Mouse (Mus musculus) hindbrain, embryonic 11.5 days (tissue): ENCODE data around the gene Tmem238l. TPM values are rescaled to one million over a fixed set of nuclear protein-coding genes. Genes with fewer than 3 reads are reported as not detected.

Experiments
- ATAC-seq: fragments of 200-750 bp; cut with Nextera tagmentation; 2 replicates; pipeline ENCODE4 v1.8.0; 2017; ENCODE audit warnings: mild to moderate bottlenecking, moderate TSS enrichment, moderate library complexity; ENCODE audit not compliant: low FRiP score
- DNase-seq: peaks from one replicate; pipeline ENCODE4 v3.0.0-alpha.2; 2015; ENCODE audit warnings: low spot score
- H3K27ac ChIP-seq: fragments of 300-500 bp; sonication (generic); 2 replicates; pipeline ENCODE4 v1.5.1; 2014; ENCODE audit warnings: mild to moderate bottlenecking, low read depth, low read length
- H3K27me3 ChIP-seq: fragments of 300-500 bp; sonication (generic); 2 replicates; pipeline ENCODE4 v1.6.1; 2014; ENCODE audit warnings: mild to moderate bottlenecking, low read length, moderate library complexity, mixed read lengths; ENCODE audit not compliant: control insufficient read depth, insufficient read depth
- H3K36me3 ChIP-seq: fragments of 300-500 bp; sonication (generic); 2 replicates; pipeline ENCODE4 v1.6.1; 2014; ENCODE audit warnings: mild to moderate bottlenecking, low read length, moderate library complexity, mixed read lengths; ENCODE audit not compliant: control insufficient read depth, insufficient read depth
- H3K4me1 ChIP-seq: fragments of 300-500 bp; sonication (generic); replicated peaks from 2 replicates; pipeline ENCODE4 v1.6.1; 2014; ENCODE audit warnings: low read length, mixed read lengths; ENCODE audit not compliant: control insufficient read depth, insufficient read depth
- H3K4me2 ChIP-seq: fragments of 300-500 bp; sonication (generic); replicated peaks from 2 replicates; pipeline ENCODE4 v1.6.1; 2014; ENCODE audit warnings: mild to moderate bottlenecking, low read depth, low read length
- H3K4me3 ChIP-seq: fragments of 300-500 bp; sonication (generic); 2 replicates; pipeline ENCODE4 v1.5.1; 2014; ENCODE audit warnings: low read depth, low read length
- H3K9ac ChIP-seq: fragments of 300-500 bp; sonication (generic); 2 replicates; pipeline ENCODE4 v1.6.1; 2014; ENCODE audit warnings: low read depth, low read length
- H3K9me3 ChIP-seq: fragments of 300-500 bp; sonication (generic); 2 replicates; pipeline ENCODE4 v1.6.1; 2016; ENCODE audit warnings: low read length; ENCODE audit not compliant: control insufficient read depth
- WGBS: fragments of 180-500 bp; shearing (Covaris S2); extraction: QIAGEN DNeasy Blood & Tissue Kit; methylation state at CpG from one replicate; pipeline ENCODE4 v1.1.7; 2014; 5-methylcytosine and 5-hydroxymethylcytosine counted together
- polyA plus RNA-seq: library from polyadenylated mRNA; unstranded; fragments of >200 nt; fragmentation: Nextera tagmentation; extraction: Ambion mirVana; gene quantifications from 2 replicates; pipeline ENCODE4 v1.2.1, GENCODE M21; 2014

Tmem238l gene
- polyA plus RNA-seq, 1 experiment from 2014 or later, result not detected

DNA sequence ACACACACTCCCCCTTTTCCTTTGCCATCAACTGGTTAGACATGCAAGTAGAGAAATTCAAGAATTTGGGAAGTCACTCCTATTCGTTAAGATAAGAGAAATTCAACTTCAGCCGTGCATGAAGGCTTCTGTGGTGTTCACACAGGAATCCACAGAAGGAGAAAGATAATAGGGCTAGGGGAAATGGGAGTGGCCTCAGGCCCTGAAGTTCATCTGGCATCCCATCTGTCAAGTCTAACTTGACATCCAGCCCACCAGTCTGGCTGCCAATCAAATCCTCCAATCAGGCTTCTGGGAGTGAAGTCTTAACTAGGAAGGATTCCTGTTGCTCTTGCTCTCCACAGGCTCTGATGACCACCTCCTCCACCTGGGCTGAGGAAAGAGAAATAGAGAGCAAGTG is 46.5 kb downstream of the Tmem238l start:
- Histone ChIP-seq H3K27ac (no peak overlapping the region), H3K27me3 (no peaks in the 10 kb centered on the region), H3K4me2 (no peak overlapping the region), H3K4me1 (no peaks in the 10 kb centered on the region; the same call in 1 of the 2 replicates), H3K9ac (no peak overlapping the region), H3K4me3 (no peak overlapping the region), H3K9me3 (no peaks in the 10 kb centered on the region), H3K36me3 (no peaks in the 10 kb centered on the region)
- DNase-seq (no peak), ATAC-seq (no peak)
- 66% methylated on average over 2 of the region's 2 CpGs for WGBS

DNA sequence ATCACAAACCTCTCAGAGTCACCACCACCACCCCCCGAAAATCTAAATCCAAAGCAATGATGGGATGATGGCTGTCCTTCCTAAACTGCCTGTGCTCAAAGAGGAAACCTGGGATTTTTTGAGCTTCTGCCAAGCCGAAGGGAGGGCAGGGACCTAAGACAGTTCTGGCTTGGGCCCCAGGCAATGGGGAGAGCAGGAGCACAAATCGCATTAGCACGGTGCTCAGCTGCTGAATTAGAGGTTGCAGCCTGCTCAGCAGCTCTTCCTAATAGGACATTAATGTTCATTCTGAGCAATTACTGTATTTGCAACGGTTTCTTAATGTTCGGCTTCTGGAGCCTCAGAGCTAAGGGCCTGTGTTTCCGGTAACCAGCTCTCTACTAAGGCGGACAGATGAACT is 51.5 kb downstream of the Tmem238l start:
- Histone ChIP-seq H3K27ac (no peak overlapping the region), H3K4me2 (no peak overlapping the region), H3K4me3 (no peak overlapping the region), H3K9ac (no peak overlapping the region), H3K4me1 (no peaks in the 10 kb centered on the region), H3K36me3 (no peaks in the 10 kb centered on the region), H3K27me3 (no peaks in the 10 kb centered on the region), H3K9me3 (no peaks in the 10 kb centered on the region)
- no peak for ATAC-seq
- 70% methylated on average over 8 of the region's 8 CpGs for WGBS
- no peak for DNase-seq

DNA sequence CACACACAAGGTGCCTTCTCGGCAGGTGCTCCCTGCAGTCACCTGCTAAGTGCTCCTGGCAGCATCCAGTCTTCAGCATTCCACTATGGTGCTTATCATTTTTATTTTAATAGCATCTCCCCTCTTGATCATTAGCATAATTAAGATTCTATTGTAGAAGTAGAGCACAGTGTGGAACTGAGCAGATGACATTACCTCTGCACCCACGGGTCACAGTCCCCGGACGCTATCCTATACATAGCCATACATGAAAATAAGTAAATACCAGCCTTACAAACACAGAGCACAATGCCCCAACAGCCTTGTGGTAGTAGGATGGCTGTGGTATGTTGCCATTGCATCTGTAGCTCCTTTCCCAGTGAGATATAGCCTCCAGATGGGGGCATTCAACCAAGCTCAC is 52.1 kb downstream of the Tmem238l start:
- ATAC-seq (no peak), DNase-seq (no peak)
- Histone ChIP-seq H3K9ac (no peak overlapping the region), H3K4me3 (no peak overlapping the region), H3K36me3 (no peaks in the 10 kb centered on the region), H3K27ac (no peak overlapping the region), H3K4me1 (no peaks in the 10 kb centered on the region), H3K27me3 (no peaks in the 10 kb centered on the region), H3K9me3 (no peaks in the 10 kb centered on the region), H3K4me2 (no peak overlapping the region)
- 93% methylated on average over 4 of the region's 4 CpGs for WGBS

DNA sequence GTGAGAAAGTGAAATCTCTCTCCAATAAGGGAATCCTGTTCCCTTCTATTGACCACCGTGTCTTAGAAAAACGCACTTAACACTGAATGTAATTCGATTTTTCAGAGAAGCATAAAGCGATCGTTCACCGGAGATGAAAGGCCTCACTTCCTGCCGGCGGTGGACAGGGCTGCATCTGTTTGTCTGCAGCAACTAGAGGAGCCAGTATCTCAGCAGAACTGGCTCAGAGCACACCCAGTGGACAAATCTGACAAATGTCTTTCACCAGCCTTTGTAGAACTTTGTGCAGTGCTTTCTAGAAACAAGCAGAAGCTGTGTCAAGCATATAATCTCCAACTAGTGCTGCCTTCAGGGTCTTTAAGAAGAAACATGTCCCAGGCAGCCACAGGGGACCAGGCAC is 54.0 kb downstream of the Tmem238l start:
- ATAC-seq (no peak), DNase-seq (peak; percentile 38)
- Histone ChIP-seq H3K4me1 (no peaks in the 10 kb centered on the region), H3K4me2 (no peak overlapping the region), H3K27me3 (no peaks in the 10 kb centered on the region), H3K36me3 (no peaks in the 10 kb centered on the region), H3K9ac (no peak overlapping the region), H3K4me3 (no peak overlapping the region), H3K9me3 (no peaks in the 10 kb centered on the region), H3K27ac (no peak overlapping the region)
- WGBS, result 11% methylated on average over 8 of the region's 8 CpGs

DNA sequence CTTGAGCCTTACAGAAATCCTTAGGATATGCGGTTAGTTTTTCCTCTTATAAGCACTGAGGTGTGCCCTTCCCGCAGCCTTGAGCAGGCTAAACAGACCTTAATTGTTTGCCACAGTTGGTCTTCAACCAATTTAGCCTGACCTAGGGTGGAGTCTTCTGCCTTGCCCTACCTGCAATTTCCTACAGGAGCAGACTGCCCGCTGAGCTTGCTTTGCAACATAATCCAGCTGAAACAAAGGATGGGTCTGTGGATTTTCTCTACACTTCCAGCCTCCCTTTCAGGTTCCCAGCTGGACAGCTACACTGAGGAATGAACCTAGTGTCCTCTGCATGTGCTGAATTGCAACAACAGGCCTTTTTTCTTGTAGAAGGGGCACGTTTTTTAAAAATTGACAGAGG is 55.2 kb downstream of the Tmem238l start:
- no peaks in the 10 kb centered on the region for H3K4me1 ChIP-seq
- ATAC-seq, result no peak
- 15% methylated on average over 4 of the region's 4 CpGs for WGBS

More for the DNA sequence above, 55.2 kb downstream of the Tmem238l start:
- Histone ChIP-seq H3K27me3 (no peaks in the 10 kb centered on the region), H3K9me3 (no peaks in the 10 kb centered on the region), H3K4me3 (no peak overlapping the region), H3K9ac (no peak overlapping the region), H3K4me2 (no peak overlapping the region), H3K27ac (no peak overlapping the region), H3K36me3 (no peaks in the 10 kb centered on the region)
- no peak for DNase-seq

Other genes with a start within 250 kb of the Tmem238l start
- 1.3 and 3.3 TPM in 2 replicates for gene Pirt, start 44.7 kb upstream of the Tmem238l start, polyA plus RNA-seq
- 1.4 and 1.5 TPM in 2 replicates for gene Tmem220, start 68.5 kb downstream of the Tmem238l start, polyA plus RNA-seq
- 38.7 and 39.0 TPM in 2 replicates for gene Adprm, start 96.0 kb downstream of the Tmem238l start, polyA plus RNA-seq
- 16.1 and 20.0 TPM in 2 replicates for gene Sco1, start 96.0 kb downstream of the Tmem238l start, polyA plus RNA-seq
- 2.3 and 4.1 TPM in 2 replicates for gene Myh3, start 121.7 kb downstream of the Tmem238l start, polyA plus RNA-seq
- 0.03 TPM in 1 of 2 replicates, not detected in the other for gene Myh2, start 214.4 kb downstream of the Tmem238l start, polyA plus RNA-seq
- 0.03 and 0.04 TPM in 2 replicates for gene Myh1, start 243.4 kb downstream of the Tmem238l start, polyA plus RNA-seq